Mouse (Mus musculus) erythroblast, adult 5-6 weeks (primary cell): ENCODE measurements around the gene Dennd2d. TPM values are rescaled to one million over a fixed set of nuclear protein-coding genes. Genes with fewer than 3 reads are reported as not detected.

ENCODE experiments used
- ATAC-seq: replicated peaks from 2 replicates; pipeline ENCODE4 v1.8.0; 2016; ENCODE audit warnings: moderate number of reproducible peaks, mild to moderate bottlenecking, moderate TSS enrichment, inconsistent platforms; ENCODE audit not compliant: poor library complexity, low FRiP score, severe bottlenecking
- total RNA-seq, 2 experiments: library from RNA; stranded (forward) in 1 of 2; stranded (reverse) in 1 of 2; fragments of 150-400 nt in 1 of 2; fragments of 200-764, 138-1000 nt in 1 of 2; gene quantifications; 2 replicates each; pipeline versions ENCODE4 v1.2.3 to v1.2.4; 2015 to 2017; ENCODE audit warnings: low replicate concordance in 2 of 2

The Dennd2d gene
- total RNA-seq (2015; ENCODE audit: low replicate concordance) (4.4 and 5.0 TPM in 2 replicates), total RNA-seq (2017; ENCODE audit: low replicate concordance) (6.4 and 10.3 TPM in 2 replicates)

DNA sequence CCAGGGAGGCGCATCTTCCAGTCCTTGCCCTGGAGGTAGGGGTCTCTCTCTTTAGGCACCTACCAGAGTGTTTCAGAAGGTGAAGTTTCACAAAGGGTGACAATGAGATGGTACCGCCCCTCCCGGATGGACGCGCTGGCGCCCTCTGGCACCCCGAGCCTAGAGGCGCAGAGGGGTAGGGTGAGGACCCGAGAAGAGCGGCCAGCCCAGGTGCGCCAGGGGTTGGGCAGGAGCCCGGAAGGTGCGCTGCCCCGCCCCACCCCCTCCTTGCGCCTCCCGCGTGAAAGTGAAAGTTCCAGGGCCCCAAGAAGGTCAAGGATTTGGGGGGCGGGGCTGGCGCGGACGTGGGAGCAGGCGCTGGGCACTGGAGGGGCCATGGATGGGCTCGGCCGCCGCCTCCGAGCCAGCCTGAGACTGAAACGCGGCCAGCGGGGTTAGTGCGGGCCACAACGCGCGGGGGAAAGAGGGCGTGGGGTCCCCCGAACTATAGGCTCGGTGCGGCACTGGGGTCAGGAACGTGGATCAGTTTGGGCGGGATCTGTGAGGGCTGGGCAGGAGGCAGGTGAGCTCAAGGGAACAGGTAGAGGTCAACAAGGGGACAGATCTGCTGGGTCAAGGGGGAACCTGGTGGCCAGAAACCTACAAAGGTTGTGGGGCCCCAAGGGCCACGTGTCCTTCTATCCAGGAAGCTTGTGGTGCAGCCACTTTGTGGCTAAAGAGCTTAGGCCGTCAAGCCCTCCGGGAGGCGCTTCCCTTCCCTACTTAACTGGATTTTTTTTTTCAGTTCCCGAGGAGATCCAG lies at the start of gene Dennd2d:
Dennd2d (plus strand) TSS at position 125 of the 801 bp plus-strand sequence.
- no peak for ATAC-seq

DNA sequence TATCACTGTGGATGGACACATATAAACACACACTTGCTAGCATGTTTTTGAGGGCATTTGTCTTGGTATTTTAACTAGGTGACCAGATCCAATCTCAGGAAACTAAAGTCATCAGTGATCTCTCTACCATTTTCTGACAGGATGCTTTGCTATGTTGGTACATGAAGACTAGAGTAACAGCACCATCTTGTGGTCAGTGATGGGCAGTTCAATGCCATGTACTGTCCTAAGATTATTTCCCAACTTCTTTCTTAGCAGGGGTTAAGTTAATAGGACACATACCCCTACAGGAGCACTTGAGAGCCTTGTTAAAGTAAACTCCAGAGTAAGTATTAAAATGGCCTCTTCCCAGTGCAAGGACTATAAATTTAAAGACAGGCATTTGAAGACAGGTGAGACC lies 33.6 kb upstream of the Dennd2d start:
- ATAC-seq, result no peak

DNA sequence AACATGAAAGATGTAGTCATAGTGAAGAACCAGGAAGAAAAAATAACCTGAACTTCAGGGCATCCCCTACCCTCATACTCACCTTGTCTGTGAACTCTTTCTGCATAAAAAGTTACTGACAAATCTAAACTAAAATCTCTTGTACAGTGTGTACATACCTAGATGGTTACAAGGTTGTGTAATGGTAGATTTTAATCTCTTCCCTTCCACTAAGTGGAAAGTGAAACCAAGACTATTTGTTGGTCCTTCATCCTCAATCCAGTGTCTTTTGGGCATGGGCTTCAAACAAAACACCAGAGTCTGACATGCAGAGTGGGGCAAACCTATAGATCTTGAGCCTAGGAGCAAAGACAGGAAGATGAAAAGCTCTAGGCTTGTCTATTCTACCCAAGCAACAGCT lies 33.2 kb upstream of the Dennd2d start:
- no peak for ATAC-seq

DNA sequence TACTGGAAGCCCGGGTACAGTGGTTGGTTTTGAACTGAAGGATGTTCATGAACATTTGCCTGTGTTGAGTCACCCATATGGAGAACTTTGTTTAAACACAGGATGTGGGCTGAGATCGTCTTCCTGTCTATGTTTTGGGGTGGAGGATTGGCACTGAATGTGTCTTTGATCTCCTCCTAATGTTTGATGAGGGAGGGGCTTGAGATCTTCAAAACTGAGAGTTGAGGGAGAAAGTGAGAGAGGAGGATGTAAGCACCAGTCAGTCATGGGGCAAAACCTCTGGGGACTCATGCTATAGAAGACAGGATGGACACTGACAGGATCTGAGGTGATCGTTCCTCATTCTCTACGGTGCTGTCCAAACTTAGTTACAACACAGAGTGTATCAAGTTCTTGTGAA lies 32.6 kb upstream of the Dennd2d start:
- no peak for ATAC-seq

DNA sequence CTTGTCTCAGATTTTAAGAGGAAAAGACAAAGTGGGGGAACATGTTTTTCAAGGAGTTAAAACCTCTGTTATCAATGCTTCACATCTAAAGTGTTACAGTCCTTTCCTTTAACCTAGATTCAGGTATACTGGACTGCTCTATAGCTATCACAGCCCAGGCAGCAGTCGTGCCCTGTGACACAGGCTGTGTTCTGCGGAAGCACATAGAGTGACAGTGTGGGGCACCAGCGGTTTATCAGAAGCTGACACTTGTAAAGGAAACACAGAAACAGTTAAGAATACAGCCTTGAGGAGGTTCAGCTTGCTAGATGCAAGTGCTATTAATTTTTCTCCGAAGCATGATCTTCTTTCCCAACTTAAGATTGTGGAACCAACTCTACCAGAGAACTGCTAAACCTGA lies 29.6 kb upstream of the Dennd2d start:
- no peak for ATAC-seq

DNA sequence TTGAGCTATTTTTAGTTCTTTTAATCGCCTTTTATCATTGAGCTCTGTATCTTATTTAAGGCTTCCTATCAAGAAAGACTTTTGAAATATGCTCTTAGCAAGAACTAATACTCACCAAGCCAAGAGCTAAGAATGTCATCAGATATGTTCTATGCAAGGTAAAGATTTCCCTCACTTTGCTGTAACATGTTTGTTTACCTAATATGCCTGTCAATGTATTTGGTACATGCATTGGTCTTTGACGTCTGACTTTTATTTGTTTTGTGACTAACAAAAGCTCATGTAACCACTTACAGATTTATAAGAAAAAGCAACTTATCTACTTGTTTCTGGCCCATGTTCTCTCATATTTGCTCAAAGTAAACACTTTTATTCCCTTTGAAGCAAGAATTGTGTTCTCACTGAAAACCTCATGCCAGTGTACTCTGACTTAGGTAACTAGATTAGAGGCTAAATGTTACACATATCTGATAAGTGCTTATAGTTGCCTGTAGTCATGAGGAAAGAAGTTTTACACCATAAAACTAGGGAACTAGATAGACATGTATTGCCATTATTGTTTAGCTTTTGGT lies 24.8 kb upstream of the Dennd2d start:
- ATAC-seq, result no peak

DNA sequence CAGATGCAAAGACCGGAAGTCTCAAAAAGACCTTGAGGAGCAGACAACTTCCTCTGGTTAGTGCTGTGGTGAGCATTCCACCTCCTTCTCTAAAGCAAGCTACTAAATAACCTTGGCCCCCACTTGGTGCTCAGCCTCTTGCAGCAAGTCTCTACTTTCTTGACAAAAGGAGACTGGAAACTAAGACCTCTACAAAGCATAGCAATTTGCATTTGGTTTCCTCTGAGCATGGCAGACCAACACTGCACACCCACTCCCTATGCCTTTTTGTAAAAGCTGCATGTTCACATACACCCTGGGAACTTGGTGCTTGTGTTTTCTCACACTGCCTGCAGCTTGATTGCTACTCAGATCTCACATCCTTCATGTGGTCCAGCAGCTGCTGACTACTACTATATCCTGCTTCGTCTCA lies 20.1 kb upstream of the Dennd2d start:
- ATAC-seq, result no peak

DNA sequence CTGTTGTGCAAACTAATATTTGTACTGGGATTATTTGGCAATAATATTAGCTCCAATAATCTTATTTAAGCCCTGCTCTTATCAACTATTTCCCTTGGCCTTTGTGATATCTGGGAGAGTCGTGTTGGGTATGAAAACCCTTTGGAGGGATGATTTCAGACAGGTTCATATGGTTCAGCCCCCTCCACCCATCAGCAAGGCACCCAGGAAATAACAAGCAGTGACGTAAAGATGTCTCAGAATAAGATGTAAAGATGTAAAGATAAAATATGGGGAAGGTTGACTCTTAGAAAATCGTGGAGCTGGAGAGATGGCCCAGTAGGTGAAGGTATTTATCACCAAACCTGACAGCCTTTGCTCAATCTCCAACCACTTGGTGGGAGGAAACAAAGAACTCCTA lies 19.7 kb upstream of the Dennd2d start:
- ATAC-seq, result no peak

DNA sequence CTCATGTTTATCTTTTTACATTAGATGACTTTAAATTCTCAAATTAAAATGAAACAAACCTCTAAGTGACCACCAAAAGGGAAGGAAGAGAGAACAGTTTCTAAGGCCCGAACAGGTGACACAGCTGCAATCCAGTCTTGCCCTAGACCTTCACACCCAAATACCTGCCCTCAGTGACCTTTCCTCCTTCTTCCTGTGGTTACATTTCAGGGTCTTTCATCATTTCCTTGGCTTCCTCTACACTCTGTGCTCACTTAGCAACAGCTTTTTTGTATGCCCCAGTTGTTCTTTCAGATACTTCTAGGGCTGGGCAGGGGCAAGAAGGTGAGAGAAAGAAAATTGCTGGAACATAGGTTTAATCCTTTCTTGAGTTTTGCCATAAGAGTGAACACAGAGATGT lies 17.5 kb upstream of the Dennd2d start:
- ATAC-seq, result no peak

DNA sequence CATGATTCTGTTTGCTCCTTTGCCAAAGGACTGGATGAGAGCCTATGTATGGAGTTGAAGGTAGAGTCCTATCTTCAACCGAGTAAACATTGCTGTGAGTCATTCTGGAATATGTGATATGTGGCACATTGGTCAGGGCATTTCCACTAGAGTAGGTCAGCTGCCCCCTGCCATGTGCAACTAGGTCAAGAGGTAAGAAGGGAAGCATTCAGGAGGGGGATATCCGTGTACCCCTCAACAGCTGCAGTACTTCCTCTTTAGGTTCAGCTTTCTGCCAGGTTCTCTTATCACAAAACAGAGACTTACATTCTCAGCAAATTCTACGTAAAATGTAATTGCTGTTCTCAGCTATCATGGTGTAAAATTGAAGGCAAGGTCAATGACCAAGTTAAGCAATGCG lies 8.0 kb upstream of the Dennd2d start:
- no peak for ATAC-seq

DNA sequence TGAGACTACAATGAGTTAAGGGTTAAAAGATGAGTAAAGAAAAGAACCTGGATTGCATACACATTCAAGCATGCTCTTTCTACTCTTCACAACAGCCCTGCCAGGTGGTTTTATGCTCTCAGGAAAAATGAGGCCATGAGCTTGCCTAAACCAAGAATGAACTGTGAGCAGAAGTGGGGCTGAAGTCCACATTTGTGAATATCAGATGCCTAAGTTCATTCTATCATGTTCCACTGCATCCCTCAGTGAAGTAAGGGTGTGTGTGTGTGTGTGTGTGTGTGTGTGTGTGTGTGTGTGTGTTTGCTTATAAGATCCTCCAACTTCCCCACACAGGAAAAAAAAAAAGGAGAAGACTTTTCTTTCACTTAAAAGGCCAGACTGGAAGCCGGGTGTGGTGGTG lies 5.3 kb upstream of the Dennd2d start:
- ATAC-seq, result no peak

DNA sequence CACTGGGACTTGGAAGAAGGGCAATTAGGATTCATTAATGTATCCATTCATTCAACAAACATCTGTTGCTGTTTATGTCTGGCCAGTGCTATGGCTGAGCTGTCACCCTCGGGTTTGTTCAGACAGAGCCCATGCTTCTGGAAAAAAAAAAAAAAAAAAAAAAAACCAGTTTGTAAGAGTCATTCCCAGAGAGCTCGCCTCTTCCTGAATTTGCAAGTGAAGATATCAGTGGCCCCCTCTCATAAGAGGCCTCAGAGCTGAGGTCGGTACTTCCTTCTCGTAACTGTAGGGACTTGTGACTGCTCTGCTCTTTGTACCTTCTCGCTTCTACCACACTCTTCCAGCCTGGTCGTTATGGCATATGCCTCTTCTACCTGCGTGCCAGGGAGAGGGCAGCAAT lies 1.1 kb downstream of the Dennd2d start:
- ATAC-seq, result no peak

DNA sequence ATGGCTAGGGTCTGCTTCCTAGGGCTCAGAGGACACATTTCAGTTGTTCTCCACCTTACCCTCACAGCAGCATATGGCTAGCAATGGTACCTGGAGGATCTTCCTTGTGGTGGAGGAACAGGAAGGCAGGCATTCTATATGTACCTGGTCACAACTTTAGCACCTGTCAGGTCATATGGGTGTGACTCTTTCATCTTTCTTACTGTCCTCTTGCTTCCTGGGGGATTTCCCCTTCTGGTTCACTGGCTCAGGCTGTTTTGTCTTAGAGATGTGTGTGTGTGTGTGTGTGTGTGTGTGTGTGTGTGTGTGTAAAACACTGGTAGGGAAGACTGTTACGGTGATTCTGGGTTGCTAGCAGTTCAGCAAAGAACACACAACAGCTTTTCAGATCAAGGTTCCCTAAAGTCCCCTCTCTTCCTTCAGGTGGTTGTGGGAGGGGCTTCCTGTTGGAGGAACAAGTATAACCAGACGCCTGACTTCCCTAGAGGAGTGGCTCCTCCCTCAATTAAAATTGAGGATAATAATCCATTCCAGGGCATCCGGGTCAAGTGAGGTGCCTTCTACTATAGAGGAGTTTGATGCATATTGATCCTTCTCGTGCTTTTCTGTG lies 1.7 kb downstream of the Dennd2d start:
- ATAC-seq, result no peak

DNA sequence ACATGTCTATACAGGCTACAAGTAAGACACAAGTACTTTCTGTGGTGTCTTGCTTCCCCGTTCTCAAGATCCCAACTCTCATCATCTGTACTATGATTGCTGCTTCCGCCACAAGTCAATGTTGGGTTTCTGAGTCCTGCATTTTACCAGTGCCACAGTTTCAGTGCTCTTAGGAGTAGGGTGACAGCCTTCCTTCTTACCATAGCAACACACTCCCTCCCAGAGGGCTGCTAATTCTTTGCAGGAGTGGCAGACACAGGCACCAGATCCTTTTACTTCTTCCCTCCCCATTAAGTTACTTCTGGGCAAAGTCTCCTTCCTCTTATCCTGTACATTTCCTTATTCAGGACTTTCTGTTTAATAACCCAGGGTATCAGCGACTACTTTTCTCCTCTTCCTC lies 2.7 kb downstream of the Dennd2d start:
- ATAC-seq, result no peak

DNA sequence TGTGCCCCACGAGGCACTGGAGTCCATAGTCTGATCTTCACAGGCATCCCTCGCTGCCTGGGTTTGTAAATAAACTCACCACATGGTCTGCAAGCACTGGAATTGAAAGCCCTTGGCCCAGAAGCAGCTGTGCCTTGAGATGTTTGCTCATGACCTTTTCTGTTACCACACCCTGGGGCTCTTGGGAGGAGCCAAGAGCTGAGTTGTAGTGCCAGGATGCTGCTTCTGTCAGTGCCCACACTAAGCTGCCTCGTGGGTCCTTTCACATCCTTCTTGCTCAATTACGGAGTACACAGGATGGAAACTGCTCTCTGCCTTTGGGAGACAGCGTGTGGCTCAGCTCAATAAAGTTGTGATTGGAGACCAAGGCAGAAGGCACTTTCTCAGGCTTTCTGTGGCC lies 3.6 kb downstream of the Dennd2d start:
- ATAC-seq, result no peak

DNA sequence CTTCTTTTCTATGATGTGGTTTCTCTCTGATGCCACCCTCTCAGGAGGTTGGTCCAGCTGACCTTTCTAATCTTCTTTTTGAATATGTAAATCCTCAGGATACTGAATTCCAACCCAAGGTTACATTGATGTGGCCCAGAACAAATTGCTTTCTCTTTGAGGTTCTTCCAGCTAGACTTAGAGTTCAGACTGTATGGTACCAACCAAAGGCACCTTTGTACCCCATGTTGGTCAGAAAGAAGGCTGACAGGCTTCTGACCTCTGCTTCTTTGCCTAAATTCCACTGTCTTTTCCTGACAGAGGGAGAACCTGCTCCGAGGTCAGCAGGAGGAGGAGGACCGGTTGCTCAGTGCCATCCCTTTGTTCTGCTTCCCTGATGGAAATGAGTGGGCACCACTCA lies 5.3 kb downstream of the Dennd2d start:
- ATAC-seq, result no peak

DNA sequence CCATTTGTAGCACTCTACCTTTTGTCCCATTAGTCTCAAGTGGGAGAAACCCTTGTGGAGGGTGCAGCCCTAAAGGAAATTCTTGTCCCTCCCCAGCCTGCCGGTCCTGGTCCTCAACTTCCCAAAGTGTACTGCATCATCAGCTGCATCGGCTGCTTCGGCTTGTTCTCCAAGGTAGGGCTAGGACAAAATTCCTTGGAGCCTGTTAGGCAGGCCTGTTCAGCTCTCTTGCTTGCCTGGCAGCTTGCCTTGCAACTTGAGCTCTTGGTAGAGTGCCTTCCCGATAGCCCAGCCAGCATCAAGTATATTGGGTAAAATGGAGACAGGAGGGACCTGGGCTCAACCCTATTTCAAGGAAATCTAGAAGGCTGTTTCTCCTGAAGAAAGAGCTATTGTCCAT lies 8.0 kb downstream of the Dennd2d start:
- ATAC-seq, result no peak

DNA sequence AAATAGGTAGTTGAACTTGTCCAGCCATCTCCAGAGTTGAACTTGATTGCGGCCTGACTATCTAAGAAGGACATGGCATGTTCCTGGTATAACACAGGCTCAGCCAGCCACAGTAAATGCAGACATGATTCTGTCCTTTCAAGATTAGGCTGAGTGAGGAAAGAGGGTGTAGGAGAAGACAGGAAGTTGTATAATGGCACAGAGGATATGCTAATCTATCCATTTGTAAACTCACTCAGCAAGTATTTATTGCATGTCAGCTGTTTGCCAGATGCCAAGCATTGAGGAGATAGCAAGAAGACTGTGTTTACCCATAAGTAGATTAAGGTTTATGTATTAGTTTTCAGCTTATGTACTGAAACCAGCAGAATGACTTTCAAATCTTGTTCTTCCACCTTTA lies 10.5 kb downstream of the Dennd2d start:
- 0 out of 2 replicates have a peak, but pooled peaks have one; percentile 23 for ATAC-seq

DNA sequence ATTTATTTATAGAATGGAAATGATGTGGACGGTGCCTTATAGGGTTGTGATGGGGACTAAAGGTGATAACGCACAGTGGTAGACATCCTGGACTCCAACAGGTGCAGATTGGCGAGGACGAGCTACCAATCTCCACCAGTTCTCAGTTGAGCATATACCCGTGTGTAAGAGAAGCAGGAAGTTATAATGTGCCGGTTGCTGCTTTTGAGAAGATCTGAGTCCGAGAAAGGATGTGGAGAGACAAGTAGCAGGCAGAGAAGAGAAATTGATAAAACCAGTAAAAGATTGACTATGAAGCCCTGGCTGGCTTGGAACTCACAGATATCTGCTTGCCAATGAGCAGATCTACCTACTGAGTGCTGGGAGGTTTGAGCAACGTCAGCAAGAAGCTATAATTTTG lies 11.0 kb downstream of the Dennd2d start:
- no peak for ATAC-seq

DNA sequence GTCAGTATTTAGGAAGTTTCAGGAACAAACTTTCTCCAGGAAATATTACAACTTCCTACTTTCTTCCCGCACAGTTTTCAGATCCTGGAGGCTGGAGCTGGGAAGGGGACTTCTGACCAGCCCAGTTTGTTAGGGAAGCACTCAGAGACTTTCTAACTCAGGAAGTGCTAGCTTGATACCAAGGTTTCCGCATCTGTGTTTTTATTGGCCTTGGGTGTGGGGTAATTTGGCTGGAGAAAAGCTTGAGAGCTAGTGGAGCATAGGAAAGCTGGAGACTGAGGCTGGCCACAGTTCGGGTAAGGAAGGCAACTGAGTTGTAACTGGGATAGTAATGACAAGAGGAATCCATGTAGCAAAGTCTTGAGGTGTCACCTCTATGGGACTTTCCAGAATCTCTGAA lies 11.7 kb downstream of the Dennd2d start:
- no peak for ATAC-seq

DNA sequence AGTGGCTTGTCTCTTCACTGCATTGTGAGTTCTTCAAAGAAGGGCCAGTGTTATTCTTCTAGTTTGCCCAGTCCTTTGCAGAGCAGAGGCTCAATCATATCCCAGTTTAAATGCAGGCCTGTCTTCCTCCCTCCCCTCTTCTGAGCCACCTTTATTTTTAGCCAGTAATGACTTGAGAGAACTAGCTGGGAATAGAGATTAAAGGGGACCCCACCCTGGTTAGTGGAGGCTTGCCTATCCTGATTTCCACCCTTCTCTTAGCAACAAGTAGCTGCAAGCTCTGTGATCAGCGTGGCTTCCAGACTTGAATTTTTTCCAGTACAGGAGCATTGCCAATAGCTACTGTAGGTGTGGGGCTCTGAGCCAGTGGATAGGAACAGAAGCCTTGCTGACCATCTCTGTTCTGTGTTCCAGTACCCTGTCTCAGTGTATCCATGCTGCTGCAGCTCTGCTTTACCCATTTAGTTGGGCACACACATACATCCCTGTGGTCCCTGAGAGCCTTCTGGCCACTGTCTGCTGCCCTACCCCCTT lies 12.3 kb downstream of the Dennd2d start:
- peak; percentile 68 for ATAC-seq
